Mouse (Mus musculus): ENCODE data around the gene Usp34. TPM values are rescaled to one million over a fixed set of nuclear protein-coding genes. Genes with fewer than 3 reads are reported as not detected.
"Not testable (repeated sequence)": the region's sequence is repeated elsewhere in the genome, so short reads cannot be mapped to it uniquely, and the experiment has no call there.

The Usp34 gene
- polyA plus RNA-seq, 1 experiment from 2014 or later = 31.7 TPM

DNA sequence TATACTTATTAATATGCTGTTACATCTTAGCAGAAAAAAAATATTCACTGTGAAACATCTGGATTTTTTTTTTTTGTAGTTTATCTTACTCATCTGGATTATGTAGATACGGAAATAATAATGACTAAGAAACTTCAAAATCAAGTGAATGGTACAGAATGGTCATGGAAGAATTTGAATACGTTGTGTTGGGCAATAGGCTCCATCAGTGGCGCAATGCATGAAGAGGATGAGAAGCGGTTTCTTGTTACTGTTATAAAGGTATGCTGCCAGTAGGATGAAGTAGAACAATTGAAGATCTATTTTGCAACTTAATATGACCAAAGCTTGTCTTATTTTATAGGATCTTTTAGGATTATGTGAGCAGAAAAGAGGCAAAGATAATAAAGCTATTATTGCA is 22.2 kb upstream of the Usp34 start:
- Histone ChIP-seq H3K9me3 (ENCODE audit: control insufficient read depth, low read length) (no peaks in the 10 kb centered on the region), H3K4me2 (no peak overlapping the region), H3K36me3 (ENCODE audit: control insufficient read depth, insufficient read depth, low read length) (peaks cover 42% of the 10 kb centered on the region), H3K4me3 (ENCODE audit: low read depth, low read length) (no peak overlapping the region), H3K27me3 (ENCODE audit: control insufficient read depth, insufficient read depth, low read length) (no peaks in the 10 kb centered on the region), H3K27ac (ENCODE audit: low read depth, low read length) (no peak overlapping the region), H3K4me1 (ENCODE audit: control insufficient read depth, insufficient read depth, low read length) (no peaks in the 10 kb centered on the region), H3K9ac (ENCODE audit: low read length) (no peak overlapping the region)
- DNase-seq (ENCODE audit: low spot score, missing footprints) = no peak
- WGBS = 96% methylated on average over 4 of the region's 4 CpGs
- ATAC-seq (ENCODE audit: low FRiP score) = no peak

DNA sequence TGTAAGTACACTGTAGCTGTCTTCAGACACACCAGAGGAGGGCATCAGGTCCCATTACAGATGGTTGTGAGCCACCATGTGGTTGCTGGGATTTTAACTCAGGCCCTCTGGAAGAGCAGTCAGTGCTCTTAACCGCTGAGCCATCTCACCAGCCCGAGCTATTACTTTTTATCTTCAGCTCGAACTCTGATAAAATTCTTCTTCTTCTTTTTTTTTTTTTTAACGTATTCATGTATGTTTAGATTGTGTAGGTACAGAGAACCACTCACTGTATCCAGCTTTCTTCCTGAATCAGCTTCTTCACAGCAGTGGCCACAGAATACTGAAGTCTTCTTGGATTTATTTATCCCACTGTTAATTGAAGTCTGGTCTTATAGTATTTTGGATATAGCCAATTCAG is 17.8 kb upstream of the Usp34 start:
- not testable (repeated sequence) for H3K9ac ChIP-seq (ENCODE audit: low read length); ATAC-seq (ENCODE audit: low FRiP score); H3K4me3 ChIP-seq (ENCODE audit: low read depth, low read length); H3K27ac ChIP-seq (ENCODE audit: low read depth, low read length); H3K27me3 ChIP-seq (ENCODE audit: control insufficient read depth, insufficient read depth, low read length); H3K4me1 ChIP-seq (ENCODE audit: control insufficient read depth, insufficient read depth, low read length); H3K4me2 ChIP-seq; DNase-seq (ENCODE audit: low spot score, missing footprints); H3K9me3 ChIP-seq (ENCODE audit: control insufficient read depth, low read length)
- H3K36me3 ChIP-seq (ENCODE audit: control insufficient read depth, insufficient read depth, low read length) = peaks cover 35% of the 10 kb centered on the region
- 92% methylated on average over 4 of the region's 4 CpGs for WGBS

DNA sequence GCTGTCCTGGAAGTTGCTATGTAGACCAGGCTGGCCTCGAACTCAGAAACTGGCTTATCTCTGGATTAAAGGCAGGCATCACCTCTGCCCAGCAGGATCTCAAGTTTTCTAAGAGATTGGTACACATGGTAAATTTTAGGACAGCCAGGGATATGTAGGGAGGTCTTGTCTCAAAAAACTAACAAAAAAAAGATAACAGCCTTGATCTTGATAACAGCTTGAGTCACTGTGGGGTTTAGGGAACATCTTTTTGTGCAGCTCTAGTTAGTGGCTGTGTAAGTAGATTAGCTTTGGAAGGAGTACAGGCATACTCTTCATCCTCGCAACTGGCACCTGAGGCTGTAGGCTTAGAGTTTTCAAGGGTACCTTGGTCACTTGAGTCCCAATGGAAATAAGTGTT is 9.3 kb upstream of the Usp34 start:
- Histone ChIP-seq H3K27ac (ENCODE audit: low read depth, low read length) (no peak overlapping the region), H3K9me3 (ENCODE audit: control insufficient read depth, low read length) (no peaks in the 10 kb centered on the region), H3K4me3 (ENCODE audit: low read depth, low read length) (no peak overlapping the region), H3K4me2 (no peak overlapping the region), H3K4me1 (ENCODE audit: control insufficient read depth, insufficient read depth, low read length) (no peaks in the 10 kb centered on the region), H3K9ac (ENCODE audit: low read length) (no peak overlapping the region), H3K36me3 (ENCODE audit: control insufficient read depth, insufficient read depth, low read length) (peaks cover 17% of the 10 kb centered on the region), H3K27me3 (ENCODE audit: control insufficient read depth, insufficient read depth, low read length) (no peaks in the 10 kb centered on the region)
- no peak for ATAC-seq (ENCODE audit: low FRiP score)
- DNase-seq (ENCODE audit: low spot score, missing footprints) = no peak
- 94% methylated on average over 2 of the region's 2 CpGs for WGBS

DNA sequence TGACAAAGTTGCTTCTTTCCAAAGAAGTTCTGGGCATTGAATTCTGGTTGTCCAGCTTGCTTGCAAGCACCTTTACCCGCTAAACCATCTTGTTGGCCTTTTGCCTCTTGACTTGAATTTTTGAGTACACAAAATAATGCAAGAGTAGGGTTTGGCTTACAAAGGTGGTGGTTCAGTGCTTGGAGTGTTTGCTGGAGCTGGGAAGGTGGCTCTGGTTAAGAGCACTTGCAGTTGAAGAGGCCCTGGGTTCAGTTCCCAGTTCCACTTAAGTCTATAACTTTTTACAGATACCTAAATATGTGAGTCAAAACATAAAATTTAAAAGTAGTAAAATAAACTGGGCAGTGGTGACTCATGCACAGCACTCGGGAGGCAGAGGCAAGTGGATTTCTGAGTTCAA is 8.4 kb upstream of the Usp34 start:
- ATAC-seq (ENCODE audit: low FRiP score) (no peak), DNase-seq (ENCODE audit: low spot score, missing footprints) (no peak)
- Histone ChIP-seq H3K4me1 (ENCODE audit: control insufficient read depth, insufficient read depth, low read length) (no peaks in the 10 kb centered on the region), H3K9me3 (ENCODE audit: control insufficient read depth, low read length) (no peaks in the 10 kb centered on the region), H3K9ac (ENCODE audit: low read length) (no peak overlapping the region), H3K27ac (ENCODE audit: low read depth, low read length) (no peak overlapping the region), H3K4me3 (ENCODE audit: low read depth, low read length) (no peak overlapping the region), H3K4me2 (no peak overlapping the region), H3K36me3 (ENCODE audit: control insufficient read depth, insufficient read depth, low read length) (peaks cover 14% of the 10 kb centered on the region), H3K27me3 (ENCODE audit: control insufficient read depth, insufficient read depth, low read length) (no peaks in the 10 kb centered on the region)
- 95% methylated on average over 2 of the region's 2 CpGs for WGBS

DNA sequence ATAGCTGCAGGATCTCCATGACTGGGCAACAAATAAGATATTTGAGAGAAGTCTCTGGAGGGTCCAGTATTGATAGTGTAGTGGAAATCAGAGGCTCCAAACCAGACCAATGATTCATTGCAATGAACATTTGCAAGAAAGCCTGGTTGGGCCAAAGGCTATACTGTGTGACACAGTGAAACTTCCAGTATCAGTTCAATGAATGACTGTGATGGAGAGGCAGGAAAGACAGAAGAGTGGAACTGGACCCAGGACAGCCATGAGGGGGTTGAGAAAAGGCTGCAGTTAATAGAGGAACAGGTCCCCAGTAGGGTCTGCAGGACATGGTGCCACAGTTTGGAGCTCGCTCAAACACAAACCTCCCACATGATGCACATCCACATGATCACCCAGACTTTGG is 6.8 kb upstream of the Usp34 start:
- no peak overlapping the region for H3K4me3 ChIP-seq (ENCODE audit: low read depth, low read length)
- H3K9ac ChIP-seq (ENCODE audit: low read length) = no peak overlapping the region
- peaks cover 6% of the 10 kb centered on the region for H3K36me3 ChIP-seq (ENCODE audit: control insufficient read depth, insufficient read depth, low read length)
- no peak overlapping the region for H3K27ac ChIP-seq (ENCODE audit: low read depth, low read length)
- no peak overlapping the region for H3K4me2 ChIP-seq
- ATAC-seq (ENCODE audit: low FRiP score) = peak; percentile 33; the same call in 1 of the 2 replicates
- H3K27me3 ChIP-seq (ENCODE audit: control insufficient read depth, insufficient read depth, low read length) = no peaks in the 10 kb centered on the region
- no peaks in the 10 kb centered on the region for H3K4me1 ChIP-seq (ENCODE audit: control insufficient read depth, insufficient read depth, low read length)
- 100% methylated on average over 1 of the region's 1 CpGs for WGBS
- DNase-seq (ENCODE audit: low spot score, missing footprints) = no peak
- no peaks in the 10 kb centered on the region for H3K9me3 ChIP-seq (ENCODE audit: control insufficient read depth, low read length)

DNA sequence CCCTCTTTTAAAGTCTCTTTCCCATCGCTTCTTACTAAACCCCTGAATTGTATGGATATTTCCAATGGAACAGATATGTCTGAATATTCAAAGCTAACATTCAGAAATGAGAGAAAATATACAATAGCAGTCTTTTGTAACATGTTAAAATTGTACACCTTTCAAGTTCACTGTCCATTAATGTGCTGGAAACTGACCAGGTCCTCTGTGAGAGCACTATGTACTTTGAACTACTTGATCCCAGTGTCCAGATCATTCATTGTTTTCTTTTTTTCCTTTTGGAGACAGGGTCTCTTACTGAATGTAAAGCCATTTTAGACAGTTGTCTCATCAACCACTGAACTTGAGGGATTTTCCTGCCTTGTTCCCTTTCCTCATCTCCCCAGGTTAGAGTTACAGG is 3.6 kb upstream of the Usp34 start:
- Histone ChIP-seq H3K27ac (ENCODE audit: low read depth, low read length) (no peak overlapping the region), H3K4me1 (ENCODE audit: control insufficient read depth, insufficient read depth, low read length) (no peaks in the 10 kb centered on the region; the same call in none of the 2 replicates), H3K36me3 (ENCODE audit: control insufficient read depth, insufficient read depth, low read length) (no peaks in the 10 kb centered on the region; the same call in 1 of the 2 replicates), H3K27me3 (ENCODE audit: control insufficient read depth, insufficient read depth, low read length) (no peaks in the 10 kb centered on the region), H3K9ac (ENCODE audit: low read length) (no peak overlapping the region), H3K4me3 (ENCODE audit: low read depth, low read length) (no peak overlapping the region), H3K9me3 (ENCODE audit: control insufficient read depth, low read length) (no peaks in the 10 kb centered on the region), H3K4me2 (no peak overlapping the region)
- WGBS = 62% methylated on average over 1 of the region's 1 CpGs
- DNase-seq (ENCODE audit: low spot score, missing footprints) = peak; percentile 45
- ATAC-seq (ENCODE audit: low FRiP score) = no peak

DNA sequence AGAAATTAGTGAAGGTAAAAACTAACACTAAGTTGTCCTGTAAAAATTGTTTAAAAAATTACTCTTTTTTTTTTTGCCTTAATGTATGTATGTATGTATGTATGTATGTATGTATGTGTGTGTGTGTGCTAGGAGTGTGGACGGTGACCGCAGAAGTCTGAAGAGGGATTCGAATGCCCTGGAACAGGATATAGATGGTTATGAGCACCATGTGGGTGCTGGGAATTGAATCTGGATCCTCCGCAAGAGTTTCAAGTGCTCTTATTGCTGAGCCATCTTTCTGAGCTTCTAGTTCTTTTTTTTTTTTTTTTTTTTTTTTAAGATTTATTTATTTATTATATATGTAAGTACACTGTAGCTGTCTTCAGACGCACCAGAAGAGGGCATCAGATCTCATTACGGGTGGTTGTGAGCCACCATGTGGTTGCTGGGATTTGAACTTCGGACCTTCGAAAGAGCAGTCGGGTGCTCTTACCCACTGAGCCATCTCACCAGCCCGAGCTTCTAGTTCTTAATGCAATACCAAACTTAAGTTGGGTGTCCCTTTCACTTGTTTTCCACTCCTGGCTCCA is 1.5 kb upstream of the Usp34 start:
- Histone ChIP-seq H3K9ac (ENCODE audit: low read length) (peak overlapping the region; percentile 87; the same call in 1 of the 2 replicates), H3K4me3 (ENCODE audit: low read depth, low read length) (peak overlapping the region; percentile 94), H3K27ac (ENCODE audit: low read depth, low read length) (peak overlapping the region; percentile 99; the same call in 1 of the 2 replicates), H3K4me2 (peak overlapping the region; percentile 49)
- ATAC-seq (ENCODE audit: low FRiP score); H3K4me1 ChIP-seq (ENCODE audit: control insufficient read depth, insufficient read depth, low read length); H3K9me3 ChIP-seq (ENCODE audit: control insufficient read depth, low read length); H3K36me3 ChIP-seq (ENCODE audit: control insufficient read depth, insufficient read depth, low read length); H3K27me3 ChIP-seq (ENCODE audit: control insufficient read depth, insufficient read depth, low read length): not testable (repeated sequence)
- peak; percentile 62 for DNase-seq (ENCODE audit: low spot score, missing footprints)
- WGBS = 36% methylated on average over 10 of the region's 10 CpGs

DNA sequence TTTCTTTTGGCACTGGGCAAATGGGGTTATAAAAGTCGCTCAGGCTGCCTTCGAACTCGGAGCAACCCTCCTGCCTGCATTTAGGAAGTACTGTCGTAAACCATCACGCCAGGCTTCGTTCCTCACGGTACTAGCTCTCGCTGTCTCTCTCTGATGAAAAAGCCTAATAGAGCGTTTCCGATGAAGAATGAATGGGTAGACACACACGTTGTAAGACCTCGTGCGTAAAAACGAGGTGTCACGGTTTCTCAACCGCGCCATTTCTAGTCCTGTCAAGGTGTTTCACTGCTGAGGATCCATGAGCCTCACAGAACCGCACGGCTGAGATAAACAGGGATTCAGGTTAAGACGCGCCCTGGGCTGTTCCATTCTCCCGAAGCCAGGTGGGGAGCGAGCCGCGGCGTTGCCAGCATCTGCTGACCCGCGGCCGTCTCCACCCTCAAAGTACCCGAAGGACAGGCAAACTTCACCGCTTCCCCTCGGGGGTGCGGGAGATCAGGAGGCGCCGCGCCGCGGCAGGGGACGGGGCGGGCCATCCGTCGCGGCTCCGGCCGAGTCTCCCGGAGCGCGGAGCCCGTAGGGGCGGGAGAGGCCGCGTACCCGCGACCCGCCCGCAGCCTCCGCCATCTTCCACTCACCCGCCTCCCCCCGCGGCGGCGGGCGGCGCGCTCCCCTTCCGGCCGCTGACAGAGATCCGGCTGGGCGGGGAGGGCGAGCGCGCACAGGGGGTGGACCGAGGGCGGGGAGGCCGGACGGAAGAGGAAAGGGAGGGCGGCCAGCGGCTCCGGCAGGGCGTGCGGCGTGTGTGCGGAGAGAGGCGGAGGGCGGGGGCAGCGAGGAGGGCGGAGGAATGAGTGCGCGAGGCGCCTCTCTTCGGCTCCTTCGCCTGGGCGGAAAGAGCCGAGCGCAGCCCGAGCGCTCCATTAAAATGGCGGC is 754 bp upstream of the Usp34 start:
- Histone ChIP-seq H3K36me3 (ENCODE audit: control insufficient read depth, insufficient read depth, low read length) (no peaks in the 10 kb centered on the region), H3K27me3 (ENCODE audit: control insufficient read depth, insufficient read depth, low read length) (no peaks in the 10 kb centered on the region), H3K4me1 (ENCODE audit: control insufficient read depth, insufficient read depth, low read length) (peaks cover 4% of the 10 kb centered on the region), H3K9ac (ENCODE audit: low read length) (peak overlapping the region; percentile 87), H3K4me3 (ENCODE audit: low read depth, low read length) (peak overlapping the region; percentile 94), H3K4me2 (peak overlapping the region; percentile 49), H3K27ac (ENCODE audit: low read depth, low read length) (peak overlapping the region; percentile 99), H3K9me3 (ENCODE audit: control insufficient read depth, low read length) (no peaks in the 10 kb centered on the region)
- ATAC-seq (ENCODE audit: low FRiP score) = peak; percentile 96
- peak; percentile 98 for DNase-seq (ENCODE audit: low spot score, missing footprints)
- WGBS = under 1% methylated on average over 70 of the region's 98 CpGs

DNA sequence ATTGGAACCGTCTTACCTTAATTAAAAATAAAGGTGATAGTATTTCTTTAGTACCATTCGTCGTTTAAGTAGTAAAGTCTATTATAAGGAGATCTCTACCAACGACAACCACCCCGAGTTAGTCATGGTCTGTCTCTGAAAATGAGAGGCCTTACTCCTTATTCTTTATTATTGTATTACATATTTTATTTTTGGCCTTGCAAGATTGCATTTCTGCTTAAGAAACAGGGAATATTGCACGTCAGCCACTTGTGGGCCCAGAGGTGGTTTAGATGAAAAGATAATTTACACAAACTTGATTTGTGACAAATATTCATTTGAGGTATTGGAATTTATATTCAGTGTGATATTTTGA is 848 bp downstream of the Usp34 start:
- Histone ChIP-seq H3K27me3 (ENCODE audit: control insufficient read depth, insufficient read depth, low read length) (no peaks in the 10 kb centered on the region), H3K27ac (ENCODE audit: low read depth, low read length) (no peak overlapping the region), H3K9me3 (ENCODE audit: control insufficient read depth, low read length) (no peaks in the 10 kb centered on the region), H3K4me1 (ENCODE audit: control insufficient read depth, insufficient read depth, low read length) (peaks cover 4% of the 10 kb centered on the region), H3K4me2 (peak overlapping the region; percentile 66), H3K36me3 (ENCODE audit: control insufficient read depth, insufficient read depth, low read length) (no peaks in the 10 kb centered on the region), H3K4me3 (ENCODE audit: low read depth, low read length) (peak overlapping the region; percentile 94), H3K9ac (ENCODE audit: low read length) (peak overlapping the region; percentile 87)
- ATAC-seq (ENCODE audit: low FRiP score) = no peak
- DNase-seq (ENCODE audit: low spot score, missing footprints) = peak; percentile 84
- WGBS = 9% methylated on average over 6 of the region's 6 CpGs
